Mouse (Mus musculus) intestine, embryonic 15.5 days (tissue): ENCODE results near the gene Zfp846. TPM values are rescaled to one million over a fixed set of nuclear protein-coding genes. Genes with fewer than 3 reads are reported as not detected.
A peak's percentile ranks its signal among the peaks of the same experiment; 100 is the strongest.
"Not testable (repeated sequence)": the region's sequence is repeated elsewhere in the genome, so short reads cannot be mapped to it uniquely, and the experiment has no call there.

Experiments used
- ATAC-seq: fragments of 200-750 bp; cut with Nextera tagmentation; 2 replicates; pipeline ENCODE4 v1.8.0; 2017; ENCODE audit warnings: moderate TSS enrichment, moderate library complexity
- H3K27ac ChIP-seq: fragments of 300-500 bp; sonication (generic); 2 replicates; pipeline ENCODE4 v1.5.1; 2015; ENCODE audit warnings: mild to moderate bottlenecking, inconsistent platforms
- H3K27me3 ChIP-seq: fragments of 300-500 bp; sonication (generic); replicated peaks from 2 replicates; pipeline ENCODE4 v1.6.1; 2015; ENCODE audit warnings: inconsistent platforms
- H3K36me3 ChIP-seq: fragments of 300-500 bp; sonication (generic); 2 replicates; pipeline ENCODE4 v1.6.1; 2015; ENCODE audit warnings: inconsistent platforms
- H3K4me1 ChIP-seq: fragments of 300-500 bp; sonication (generic); replicated peaks from 2 replicates; pipeline ENCODE4 v1.6.1; 2015; ENCODE audit warnings: inconsistent platforms
- H3K4me2 ChIP-seq: fragments of 300-500 bp; sonication (generic); replicated peaks from 2 replicates; pipeline ENCODE4 v1.6.1; 2015; ENCODE audit warnings: mild to moderate bottlenecking, inconsistent platforms
- H3K4me3 ChIP-seq: fragments of 300-500 bp; sonication (generic); replicated peaks from 2 replicates; pipeline ENCODE4 v1.5.1; 2015; ENCODE audit warnings: inconsistent platforms
- H3K9ac ChIP-seq: fragments of 300-500 bp; sonication (generic); 2 replicates; pipeline ENCODE4 v1.6.1; 2015; ENCODE audit warnings: inconsistent platforms
- H3K9me3 ChIP-seq: fragments of 300-500 bp; sonication (generic); 2 replicates; pipeline ENCODE4 v1.6.1; 2016; ENCODE audit warnings: inconsistent platforms
- WGBS: fragments of 180-500 bp; shearing (Covaris S2); methylation state at CpG from one replicate; pipeline ENCODE4 v1.1.7; 2015; 5-methylcytosine and 5-hydroxymethylcytosine counted together
- polyA plus RNA-seq: library from polyadenylated mRNA; unstranded; fragments of >200 nt; fragmentation: Nextera tagmentation; extraction: Ambion mirVana; gene quantifications from 2 replicates; pipeline ENCODE4 v1.2.1, GENCODE M21; 2015

The Zfp846 gene
- polyA plus RNA-seq, 1 experiment from 2014 or later = 12.0 TPM

- Histone ChIP-seq H3K27me3 (no peaks in the 10 kb centered on the region), H3K4me3 (no peak overlapping the region)
Measured at GRCm38 (mm10) chr9:20601270-20601669, 20.2 kb downstream of the Zfp846 start.

GRCm38 (mm10) chr9:20606269-20606668 is 25.2 kb downstream of the Zfp846 start:
- H3K27me3 ChIP-seq = no peaks in the 10 kb centered on the region
- H3K4me1 ChIP-seq = no peaks in the 10 kb centered on the region
- no peak overlapping the region for H3K27ac ChIP-seq
- no peak for ATAC-seq
- H3K36me3 ChIP-seq = no peaks in the 10 kb centered on the region; the same call in 1 of the 2 replicates
- H3K4me2 ChIP-seq = peak overlapping the region; percentile 71; the same call in 1 of the 2 replicates
- WGBS = 93% methylated on average over 1 of the region's 1 CpGs
- no peak overlapping the region for H3K9ac ChIP-seq
- no peak overlapping the region for H3K4me3 ChIP-seq
- no peaks in the 10 kb centered on the region for H3K9me3 ChIP-seq

More at GRCm38 (mm10) chr9:20601270-20601669, 20.2 kb downstream of the Zfp846 start:
- Histone ChIP-seq H3K4me1 (no peaks in the 10 kb centered on the region), H3K9me3 (no peaks in the 10 kb centered on the region), H3K36me3 (no peaks in the 10 kb centered on the region), H3K27ac (no peak overlapping the region), H3K4me2 (no peak overlapping the region), H3K9ac (no peak overlapping the region)
- no peak for ATAC-seq
- 80% methylated on average over 6 of the region's 6 CpGs for WGBS

- Histone ChIP-seq H3K9ac (peak overlapping the region; percentile 83), H3K36me3 (no peaks in the 10 kb centered on the region; the same call in 1 of the 2 replicates), H3K27ac (peak overlapping the region; percentile 97), H3K4me2 (peak overlapping the region; percentile 71), H3K4me1 (no peaks in the 10 kb centered on the region), H3K9me3 (no peaks in the 10 kb centered on the region), H3K27me3 (no peaks in the 10 kb centered on the region), H3K4me3 (peak overlapping the region; percentile 74)
- WGBS = under 1% methylated on average over 57 of the region's 57 CpGs
- peak; percentile 94 for ATAC-seq
Measured at GRCm38 (mm10) chr9:20607100-20607974, 26.2 kb downstream of the Zfp846 start.

- no peak overlapping the region for H3K4me2 ChIP-seq
- no peaks in the 10 kb centered on the region for H3K27me3 ChIP-seq
- H3K9me3 ChIP-seq = no peaks in the 10 kb centered on the region
- no peaks in the 10 kb centered on the region for H3K4me1 ChIP-seq
- ATAC-seq = no peak
- WGBS = 84% methylated on average over 5 of the region's 5 CpGs
- no peak overlapping the region for H3K9ac ChIP-seq
- no peaks in the 10 kb centered on the region; the same call in 1 of the 2 replicates for H3K36me3 ChIP-seq
- no peak overlapping the region for H3K4me3 ChIP-seq
- H3K27ac ChIP-seq = no peak overlapping the region
Measured at GRCm38 (mm10) chr9:20609831-20610464, 28.9 kb downstream of the Zfp846 start.

- Histone ChIP-seq H3K4me2 (no peak overlapping the region), H3K4me3 (no peak overlapping the region), H3K27me3 (no peaks in the 10 kb centered on the region), H3K27ac (no peak overlapping the region), H3K36me3 (no peaks in the 10 kb centered on the region; the same call in 1 of the 2 replicates), H3K4me1 (no peaks in the 10 kb centered on the region), H3K9ac (no peak overlapping the region), H3K9me3 (no peaks in the 10 kb centered on the region)
- WGBS = 70% methylated on average over 5 of the region's 5 CpGs
- ATAC-seq = 0 out of 2 replicates have a peak, but pooled peaks have one; percentile 25
Measured at GRCm38 (mm10) chr9:20611976-20612375, 30.9 kb downstream of the Zfp846 start.

GRCm38 (mm10) chr9:20616685-20617084 is 35.6 kb downstream of the Zfp846 start:
- no peaks in the 10 kb centered on the region for H3K9me3 ChIP-seq
- H3K4me1 ChIP-seq = no peaks in the 10 kb centered on the region
- no peaks in the 10 kb centered on the region for H3K27me3 ChIP-seq
- H3K36me3 ChIP-seq = no peaks in the 10 kb centered on the region
- H3K9ac ChIP-seq = no peak overlapping the region
- no peak overlapping the region for H3K27ac ChIP-seq
- no peak overlapping the region for H3K4me2 ChIP-seq
- no peak overlapping the region for H3K4me3 ChIP-seq
- ATAC-seq = no peak
- 85% methylated on average over 2 of the region's 2 CpGs for WGBS

GRCm38 (mm10) chr9:20631332-20631731 is 50.2 kb downstream of the Zfp846 start:
- no peaks in the 10 kb centered on the region for H3K27me3 ChIP-seq
- H3K36me3 ChIP-seq = no peaks in the 10 kb centered on the region
- no peak overlapping the region for H3K27ac ChIP-seq
- no peak overlapping the region for H3K9ac ChIP-seq
- H3K4me1 ChIP-seq = no peaks in the 10 kb centered on the region
- H3K9me3 ChIP-seq = no peaks in the 10 kb centered on the region
- H3K4me2 ChIP-seq = no peak overlapping the region
- no peak for ATAC-seq
- H3K4me3 ChIP-seq = no peak overlapping the region
- 91% methylated on average over 2 of the region's 2 CpGs for WGBS

GRCm38 (mm10) chr9:20635676-20636075 is 54.6 kb downstream of the Zfp846 start:
- not testable (repeated sequence) for H3K4me1 ChIP-seq, H3K27ac ChIP-seq, H3K27me3 ChIP-seq, ATAC-seq, H3K4me2 ChIP-seq, H3K4me3 ChIP-seq, H3K9ac ChIP-seq, H3K9me3 ChIP-seq
- peaks cover 12% of the 10 kb centered on the region; the same call in 1 of the 2 replicates for H3K36me3 ChIP-seq
- WGBS = 94% methylated on average over 8 of the region's 8 CpGs

- H3K9me3 ChIP-seq = no peaks in the 10 kb centered on the region
- H3K4me2 ChIP-seq = no peak overlapping the region
- no peak overlapping the region for H3K9ac ChIP-seq
- H3K4me1 ChIP-seq = peaks cover 1% of the 10 kb centered on the region; the same call in 1 of the 2 replicates
- peak; percentile 40; the same call in 1 of the 2 replicates for ATAC-seq
- no peaks in the 10 kb centered on the region for H3K27me3 ChIP-seq
- peaks cover 12% of the 10 kb centered on the region; the same call in 1 of the 2 replicates for H3K36me3 ChIP-seq
- WGBS = 82% methylated on average over 3 of the region's 3 CpGs
- H3K4me3 ChIP-seq = no peak overlapping the region
- H3K27ac ChIP-seq = no peak overlapping the region
Measured at GRCm38 (mm10) chr9:20636256-20636655, 55.2 kb downstream of the Zfp846 start.

GRCm38 (mm10) chr9:20636790-20637189 is 55.7 kb downstream of the Zfp846 start:
- WGBS = 81% methylated on average over 2 of the region's 2 CpGs
- Histone ChIP-seq H3K9me3 (no peaks in the 10 kb centered on the region), H3K9ac (no peak overlapping the region), H3K36me3 (peaks cover 12% of the 10 kb centered on the region; the same call in 1 of the 2 replicates), H3K4me3 (no peak overlapping the region), H3K4me1 (peaks cover 5% of the 10 kb centered on the region; the same call in 1 of the 2 replicates), H3K27ac (no peak overlapping the region), H3K4me2 (no peak overlapping the region), H3K27me3 (no peaks in the 10 kb centered on the region)
- no peak for ATAC-seq

- no peaks in the 10 kb centered on the region for H3K9me3 ChIP-seq
- ATAC-seq = no peak
- no peak overlapping the region for H3K4me2 ChIP-seq
- no peak overlapping the region for H3K9ac ChIP-seq
- peaks cover 5% of the 10 kb centered on the region; the same call in 1 of the 2 replicates for H3K4me1 ChIP-seq
- peaks cover 12% of the 10 kb centered on the region; the same call in 1 of the 2 replicates for H3K36me3 ChIP-seq
- 93% methylated on average over 19 of the region's 19 CpGs for WGBS
- no peaks in the 10 kb centered on the region for H3K27me3 ChIP-seq
- no peak overlapping the region for H3K27ac ChIP-seq
- no peak overlapping the region for H3K4me3 ChIP-seq
Measured at GRCm38 (mm10) chr9:20638552-20638951, 57.5 kb downstream of the Zfp846 start.

GRCm38 (mm10) chr9:20639486-20639885 is 58.4 kb downstream of the Zfp846 start:
- no peak for ATAC-seq
- peaks cover 12% of the 10 kb centered on the region; the same call in 1 of the 2 replicates for H3K36me3 ChIP-seq
- WGBS = 93% methylated on average over 4 of the region's 4 CpGs
- H3K4me3 ChIP-seq = no peak overlapping the region
- H3K27ac ChIP-seq = no peak overlapping the region
- H3K9me3 ChIP-seq = no peaks in the 10 kb centered on the region
- H3K4me1 ChIP-seq = peaks cover 8% of the 10 kb centered on the region; the same call in 1 of the 2 replicates
- no peak overlapping the region for H3K4me2 ChIP-seq
- H3K27me3 ChIP-seq = no peaks in the 10 kb centered on the region
- H3K9ac ChIP-seq = no peak overlapping the region
